Comparison of ENCODE assay signal across 12 mouse cellular contexts in genomic region chr11:20869927-20870326, GRCm38 (mm10).
"Had no signal": no experiment of that assay in that cellular context is flagged by ENCODE, and none has a peak within 500 bp of the region (broad histone marks: within the 10 kb centered on the region; RNA-seq: fewer than 3 reads in every experiment).

No protein-coding gene starts in this region.

- H3K27ac ChIP-seq: kidney, postnatal 0 days; limb, embryonic 12.5 days; midbrain, embryonic 13.5 days; neural tube, embryonic 15.5 days had no signal

- H3K36me3 ChIP-seq: limb, embryonic 12.5 days; midbrain, embryonic 13.5 days; neural tube, embryonic 15.5 days had no signal

- H3K27me3 ChIP-seq: limb, embryonic 12.5 days; midbrain, embryonic 13.5 days; neural tube, embryonic 15.5 days had no signal

- DNase-seq: kidney, adult 11 months; kidney, adult 9 months; kidney, postnatal 36 days; lung, adult 18-20 months; right cerebral cortex, adult 18-20 months; thymus, adult 18-20 months; thymus, postnatal 14 days had no signal

- H3K9me3 ChIP-seq: limb, embryonic 12.5 days; midbrain, embryonic 13.5 days; neural tube, embryonic 15.5 days had no signal

- ATAC-seq: midbrain, embryonic 13.5 days had no signal

- H3K4me3 ChIP-seq: limb, embryonic 12.5 days; midbrain, embryonic 13.5 days; myocyte; neural tube, embryonic 15.5 days had no signal

- H3K4me1 ChIP-seq: limb, embryonic 12.5 days; midbrain, embryonic 13.5 days; neural tube, embryonic 15.5 days had no signal

- H3K9ac ChIP-seq: limb, embryonic 12.5 days; midbrain, embryonic 13.5 days; neural tube, embryonic 15.5 days had no signal

- H3K4me2 ChIP-seq: limb, embryonic 12.5 days; midbrain, embryonic 13.5 days; neural tube, embryonic 15.5 days had no signal
